Mouse (Mus musculus) brain, embryonic 18.5 days (tissue): ENCODE data around the gene Gm8257.
"Not testable (repeated sequence)": the region's sequence is repeated elsewhere in the genome, so short reads cannot be mapped to it uniquely, and the experiment has no call there.

ENCODE experiments used
- DNase-seq: peaks from one replicate; pipeline ENCODE4 v3.0.0-alpha.2; 2012; ENCODE audit warnings: low read depth, low spot score

Gene Gm8257

GRCm38 (mm10) chr14:44706356-44706755 lies at the start of gene Gm8257:
Gene Gm8257, minus strand, starts transcription at chr14:44706456.
- not testable (repeated sequence) for DNase-seq

DNA sequence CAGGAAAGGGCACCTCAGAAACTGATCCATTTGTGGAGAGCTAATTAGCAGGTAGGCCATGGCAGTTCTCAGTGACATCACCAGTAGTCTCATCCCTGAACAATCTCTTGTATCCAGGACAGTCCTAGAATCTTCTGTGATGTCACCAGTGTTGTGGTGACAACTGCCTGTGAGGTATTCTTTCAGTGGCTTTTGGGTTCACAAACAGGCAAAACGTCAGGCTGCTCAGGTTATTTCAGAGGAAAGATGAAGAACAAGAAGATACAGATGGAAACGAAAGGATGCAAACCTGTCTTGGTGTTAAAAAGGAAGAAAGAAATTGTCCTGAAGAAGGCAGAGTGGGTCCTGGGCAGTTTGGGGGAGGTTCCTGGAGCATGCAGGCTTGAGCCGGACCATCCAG lies 44.0 kb upstream of the Gm8257 start, which contains the start of gene Gm8267:
TSS of gene Gm8267 (minus strand) at position 101 of the 400 bp plus-strand sequence.
- no peak for DNase-seq

GRCm38 (mm10) chr14:44742789-44743188 lies 36.5 kb upstream of the Gm8257 start:
- not testable (repeated sequence) for DNase-seq

DNA sequence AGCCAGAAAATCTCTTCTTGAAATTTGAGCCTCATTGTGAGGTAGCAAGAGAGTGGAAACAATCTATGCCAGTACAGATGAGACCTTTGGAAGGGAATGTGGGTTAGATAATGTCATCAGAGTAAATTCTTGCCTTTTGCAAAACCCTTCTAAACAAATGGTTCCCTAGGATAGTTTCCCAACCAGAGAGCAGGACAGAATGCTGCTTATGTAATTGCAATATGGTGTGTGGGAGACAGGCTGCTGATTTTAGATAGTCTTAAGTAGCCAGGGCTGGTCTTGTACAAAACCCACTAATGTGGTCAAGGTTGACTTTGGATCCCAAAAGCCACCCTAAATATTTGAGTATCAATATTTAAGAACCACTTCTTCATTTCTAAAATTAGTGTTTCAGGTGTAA lies 24.5 kb upstream of the Gm8257 start:
- not testable (repeated sequence) for DNase-seq

- not testable (repeated sequence) for DNase-seq
Measured at GRCm38 (mm10) chr14:44627737-44628136, 78.5 kb downstream of the Gm8257 start, which contains the start of gene Gm5624. Gene Gm5624, minus strand, starts transcription at chr14:44627938.
